Mouse (Mus musculus) ES-Bruce4 (cell line): ENCODE results near the gene Arhgap21. TPM values are rescaled to one million over a fixed set of nuclear protein-coding genes. Genes with fewer than 3 reads are reported as not detected.

ENCODE experiments used
- H3K27ac ChIP-seq: 2 replicates; pipeline ENCODE4 v1.5.1; 2012; ENCODE audit warnings: low read length, inconsistent platforms; ENCODE audit not compliant: insufficient read depth
- H3K27me3 ChIP-seq: 2 replicates; pipeline ENCODE4 v1.6.1; 2012; ENCODE audit warnings: mild to moderate bottlenecking, low read length, inconsistent platforms; ENCODE audit not compliant: control insufficient read depth, poor library complexity, insufficient read depth, severe bottlenecking
- H3K36me3 ChIP-seq: 2 replicates; pipeline ENCODE4 v1.6.1; 2012; ENCODE audit warnings: inconsistent platforms, mild to moderate bottlenecking, low read length, moderate library complexity; ENCODE audit not compliant: control insufficient read depth, poor library complexity, insufficient read depth, severe bottlenecking
- H3K4me1 ChIP-seq: one replicate; pipeline ENCODE4 v1.8.1; 2011; ENCODE audit warnings: low read length; ENCODE audit not compliant: control insufficient read depth, insufficient read depth
- H3K4me3 ChIP-seq: 2 replicates; pipeline ENCODE4 v1.5.1; 2011; ENCODE audit warnings: low read depth, mild to moderate bottlenecking, low read length
- H3K9ac ChIP-seq: 2 replicates; pipeline ENCODE4 v1.6.1; 2012; ENCODE audit warnings: low read depth, mild to moderate bottlenecking, inconsistent platforms; ENCODE audit not compliant: poor library complexity, severe bottlenecking
- H3K9me3 ChIP-seq: replicated peaks from 2 replicates; pipeline ENCODE4 v1.6.1; 2012; ENCODE audit warnings: mild to moderate bottlenecking, low read length, inconsistent platforms; ENCODE audit not compliant: control insufficient read depth, poor library complexity, insufficient read depth, severe bottlenecking
- CTCF ChIP-seq: IDR thresholded peaks from one replicate; pipeline ENCODE4 v1.8.1; 2011; ENCODE audit warnings: low read depth, low read length
- EP300 ChIP-seq: IDR thresholded peaks from 2 replicates; pipeline ENCODE4 v1.6.1; 2011; ENCODE audit warnings: low read depth, low read length; ENCODE audit not compliant: insufficient read depth
- POLR2A ChIP-seq: IDR thresholded peaks from one replicate; pipeline ENCODE4 v1.8.1; 2011; ENCODE audit warnings: low read length; ENCODE audit not compliant: insufficient read depth
- polyA plus RNA-seq: library from polyadenylated mRNA; stranded (reverse); fragments of >200 nt; gene quantifications from 2 replicates; pipeline ENCODE4 v1.2.4, GENCODE M21; 2011; ENCODE audit warnings: low read depth; ENCODE audit not compliant: missing spikeins, insufficient read depth, insufficient read length

Arhgap21 gene
- polyA plus RNA-seq, 1 experiment: 154 TPM

DNA sequence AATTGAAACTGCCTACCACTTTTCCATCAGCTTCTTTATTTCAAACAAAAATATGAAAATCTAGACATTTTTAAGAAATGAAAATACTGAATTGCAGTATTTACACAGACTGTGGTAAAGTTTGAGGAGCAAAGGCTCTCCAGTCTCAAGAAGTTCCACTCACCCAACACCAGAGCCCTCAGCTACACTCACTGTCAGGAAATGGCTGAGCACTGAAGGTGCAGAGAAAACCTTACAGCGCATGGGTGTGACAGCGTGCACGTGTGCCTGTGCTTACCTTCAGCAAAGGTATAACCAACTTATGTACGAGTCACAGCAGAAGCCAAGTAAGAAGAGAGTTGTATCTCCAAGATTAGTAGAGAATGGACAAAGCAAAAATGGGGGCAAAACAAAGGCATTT is 66.8 kb downstream of the Arhgap21 start:
- Histone ChIP-seq H3K9me3 (no peaks in the 10 kb centered on the region), H3K36me3 (no peaks in the 10 kb centered on the region), H3K4me1 (peaks cover 2% of the 10 kb centered on the region), H3K27ac (no peak overlapping the region), H3K9ac (no peak overlapping the region), H3K4me3 (no peak overlapping the region), H3K27me3 (no peaks in the 10 kb centered on the region)
- TF ChIP-seq CTCF (no peak), POLR2A (no peak), EP300 (no peak)

DNA sequence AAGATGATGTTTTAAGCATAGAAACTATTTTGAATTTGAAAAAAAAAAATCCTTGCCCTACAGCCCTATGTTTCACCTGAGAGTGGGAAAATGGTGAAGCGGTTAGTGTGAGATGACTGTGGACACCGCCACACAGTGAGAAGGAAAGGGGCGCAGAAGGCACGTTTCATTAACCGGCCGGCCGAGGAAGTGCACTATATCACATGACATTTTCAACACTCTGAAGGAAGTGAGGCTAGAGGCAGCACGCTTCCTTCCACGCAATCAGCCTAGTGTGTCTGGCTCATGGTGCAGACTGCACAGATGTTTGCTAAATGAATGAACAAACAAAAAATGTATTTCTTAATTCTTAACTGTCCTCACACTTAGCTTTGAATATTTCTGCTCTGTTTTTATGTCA is 69.4 kb downstream of the Arhgap21 start:
- H3K27me3 ChIP-seq: no peaks in the 10 kb centered on the region

DNA sequence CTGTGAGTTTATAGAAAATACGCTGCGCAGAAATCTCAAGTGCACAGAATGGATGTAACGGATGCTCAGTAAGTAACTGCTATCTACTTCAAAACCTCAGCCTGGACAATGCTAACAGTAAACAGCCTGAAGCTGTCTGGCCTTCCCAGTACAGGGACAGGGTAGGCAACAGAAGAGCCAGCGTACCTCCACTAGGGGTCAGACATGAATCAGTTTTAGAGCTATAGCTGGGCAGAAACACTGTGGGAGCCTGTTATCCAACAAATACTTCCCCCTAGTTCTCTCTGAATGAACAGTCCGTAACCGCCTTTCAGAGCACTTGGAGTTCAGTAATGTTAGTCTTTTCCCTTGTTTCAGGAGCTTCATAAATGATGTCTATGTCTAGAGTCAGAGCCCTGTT is 70.0 kb downstream of the Arhgap21 start:
- peaks cover 2% of the 10 kb centered on the region for H3K4me1 ChIP-seq
- TF ChIP-seq EP300 (no peak), CTCF (peak; percentile 69)
- H3K9me3 ChIP-seq: no peaks in the 10 kb centered on the region
- no peaks in the 10 kb centered on the region for H3K27me3 ChIP-seq
- H3K9ac ChIP-seq: no peak overlapping the region
- H3K4me3 ChIP-seq: no peak overlapping the region
- no peaks in the 10 kb centered on the region for H3K36me3 ChIP-seq
- H3K27ac ChIP-seq: no peak overlapping the region

More for the DNA sequence above, 69.4 kb downstream of the Arhgap21 start:
- no peak overlapping the region for H3K27ac ChIP-seq
- H3K4me3 ChIP-seq: no peak overlapping the region
- no peaks in the 10 kb centered on the region for H3K36me3 ChIP-seq
- H3K9ac ChIP-seq: no peak overlapping the region
- H3K4me1 ChIP-seq: peaks cover 2% of the 10 kb centered on the region
- no peaks in the 10 kb centered on the region for H3K9me3 ChIP-seq
- no peak for TF ChIP-seq CTCF
- TF ChIP-seq POLR2A: no peak
- no peak for TF ChIP-seq EP300

DNA sequence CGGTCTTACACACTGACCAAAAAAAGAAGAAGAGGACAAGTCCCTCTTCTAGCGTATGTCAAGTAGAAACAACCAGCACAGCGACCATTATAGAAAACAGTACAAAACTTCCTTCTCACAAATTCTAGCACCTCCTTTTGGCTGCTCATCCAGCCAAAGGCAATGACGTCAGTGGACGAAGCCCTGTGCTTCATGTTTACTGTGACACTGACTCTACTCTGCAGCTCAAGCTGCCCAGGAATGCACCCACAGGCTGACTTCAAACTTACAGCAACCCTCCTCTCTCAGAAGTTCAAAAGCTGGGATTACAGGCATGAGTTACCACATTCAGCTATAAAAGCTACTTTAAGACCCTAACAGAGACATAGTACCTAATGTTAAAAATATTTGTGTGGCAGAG is 72.2 kb downstream of the Arhgap21 start:
- no peak overlapping the region for H3K9ac ChIP-seq
- TF ChIP-seq CTCF: no peak
- no peak overlapping the region for H3K27ac ChIP-seq
- no peaks in the 10 kb centered on the region for H3K27me3 ChIP-seq
- no peaks in the 10 kb centered on the region for H3K9me3 ChIP-seq
- peaks cover 2% of the 10 kb centered on the region for H3K4me1 ChIP-seq
- H3K4me3 ChIP-seq: no peak overlapping the region
- no peaks in the 10 kb centered on the region for H3K36me3 ChIP-seq

DNA sequence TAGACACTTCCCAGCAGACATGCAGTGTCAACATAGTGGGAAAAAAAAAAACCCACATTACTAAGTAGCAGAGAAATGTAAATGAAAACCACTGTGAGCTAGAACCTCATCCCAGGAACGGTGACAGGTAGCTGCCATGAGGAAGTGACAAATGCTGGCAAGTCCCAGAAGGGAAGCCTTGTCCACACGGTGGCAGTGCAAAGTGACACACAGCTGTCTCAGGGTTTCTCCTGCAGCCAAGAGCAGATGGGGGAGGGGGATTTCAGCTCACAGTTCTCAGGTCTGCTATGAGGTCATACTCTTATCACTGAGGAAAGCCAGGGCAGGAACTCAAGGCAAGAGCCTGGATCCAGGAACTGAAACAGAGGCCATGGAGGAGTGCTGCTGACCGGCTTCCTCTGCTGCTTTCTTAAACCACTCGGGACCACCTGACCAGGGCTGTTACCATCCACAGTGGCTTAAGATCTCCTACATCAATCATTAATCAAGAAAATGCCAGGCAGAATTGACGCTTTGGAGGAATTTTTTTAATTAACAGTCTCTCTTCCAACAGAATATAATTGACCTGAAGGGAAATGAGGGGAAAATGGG is 74.5 kb downstream of the Arhgap21 start:
- no peak overlapping the region for H3K4me3 ChIP-seq
- H3K9ac ChIP-seq: no peak overlapping the region
- H3K27ac ChIP-seq: no peak overlapping the region
- H3K4me1 ChIP-seq: no peaks in the 10 kb centered on the region
- H3K9me3 ChIP-seq: no peaks in the 10 kb centered on the region
- H3K27me3 ChIP-seq: no peaks in the 10 kb centered on the region
- no peak for TF ChIP-seq POLR2A
- no peak for TF ChIP-seq EP300
- TF ChIP-seq CTCF: peak; percentile 62
- no peaks in the 10 kb centered on the region; the same call in 1 of the 2 replicates for H3K36me3 ChIP-seq

DNA sequence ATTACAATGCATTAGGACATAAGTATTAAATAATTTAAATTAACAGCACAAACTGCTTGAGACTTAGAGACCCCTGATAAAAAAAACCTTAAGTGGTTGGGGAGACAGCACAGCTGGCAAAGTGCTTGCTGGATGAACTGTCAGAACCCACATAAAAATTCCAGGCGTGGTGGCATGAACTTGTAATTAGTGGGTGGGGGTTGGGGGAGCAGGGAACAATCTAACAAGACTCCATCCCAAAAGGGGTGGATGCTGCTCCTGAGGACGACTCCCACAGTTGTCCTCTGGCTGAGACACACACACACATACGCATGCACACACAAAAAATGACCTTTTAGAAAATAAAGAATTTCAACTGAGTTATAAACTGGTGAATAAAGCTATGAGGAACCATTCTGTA is 79.9 kb downstream of the Arhgap21 start:
- Histone ChIP-seq H3K36me3 (peaks cover 4% of the 10 kb centered on the region), H3K4me1 (no peaks in the 10 kb centered on the region), H3K27me3 (no peaks in the 10 kb centered on the region), H3K27ac (no peak overlapping the region), H3K9me3 (no peaks in the 10 kb centered on the region), H3K4me3 (no peak overlapping the region), H3K9ac (no peak overlapping the region)
- no peak for TF ChIP-seq POLR2A
- TF ChIP-seq EP300: no peak
- TF ChIP-seq CTCF: no peak
